Mouse (Mus musculus): ENCODE data around the gene Bhmt. TPM values are rescaled to one million over a fixed set of nuclear protein-coding genes. Genes with fewer than 3 reads are reported as not detected.

Gene Bhmt
- total RNA-seq (2012; rRNA removed) (0.07 TPM in 1 of 2 replicates, not detected in the other), polyA plus RNA-seq (2012; ENCODE audit: insufficient read depth in 1 of 2, insufficient read length in 2 of 2, low read depth in 1 of 2, low replicate concordance in 2 of 2, missing spikeins in 1 of 2) (not detected)

GRCm38 (mm10) chr13:93637282-93638245, at the start of gene Bhmt:
Bhmt (minus strand) TSS chr13:93637961.
- H3K9ac ChIP-seq (ENCODE audit: control insufficient read depth, low read depth, low read length, poor library complexity, severe bottlenecking): no peak within 1 kb of the TSS
- no peaks in the 10 kb centered on the region for H3K4me1 ChIP-seq (ENCODE audit: control insufficient read depth in 1 of 2, insufficient read depth in 2 of 2, low read length in 2 of 2)
- TF ChIP-seq MXI1 (IDR thresholded peaks at IDR 0.05; ENCODE audit: low read depth, low read length) (no peak), MAZ (IDR thresholded peaks at IDR 0.05; ENCODE audit: low read depth, low read length) (no peak), UBTF (IDR thresholded peaks at IDR 0.05; ENCODE audit: borderline replicate concordance, insufficient read depth, low read depth, low read length) (no peak), ZMIZ1 (IDR thresholded peaks at IDR 0.05; ENCODE audit: low read depth, low read length) (no peak), MYB (IDR thresholded peaks at IDR 0.05; ENCODE audit: low read depth, low read length) (no peak), POLR2AphosphoS5 (IDR thresholded peaks at IDR 0.05; ENCODE audit: borderline replicate concordance, low read depth, low read length) (no peak), ETS1 (IDR thresholded peaks at IDR 0.05; ENCODE audit: low read depth, low read length) (no peak), SMC3 (IDR thresholded peaks at IDR 0.05; ENCODE audit: low read depth, low read length) (no peak), RCOR1 (IDR thresholded peaks at IDR 0.05; ENCODE audit: low read depth, low read length) (no peak), MAX (IDR thresholded peaks at IDR 0.05; ENCODE audit: low read length) (no peak), ZNF384 (IDR thresholded peaks at IDR 0.05; ENCODE audit: low read depth, low read length) (no peak)
- no peak for DNase-seq (ENCODE audit: low read depth, low spot score)
- H3K27ac ChIP-seq (ENCODE audit: control insufficient read depth, low read depth, low read length): no peak within 1 kb of the TSS
- H3K4me3 ChIP-seq (ENCODE audit: control insufficient read depth in 1 of 2, insufficient read depth in 1 of 2, low read depth in 2 of 2, low read length in 2 of 2): no peak within 1 kb of the TSS
- no peaks in the 10 kb centered on the region for H3K36me3 ChIP-seq (ENCODE audit: control insufficient read depth in 1 of 2, insufficient read depth in 2 of 2, low read length in 2 of 2)
- H3K27me3 ChIP-seq (ENCODE audit: control insufficient read depth in 1 of 2, insufficient read depth in 2 of 2, low read length in 2 of 2): peaks cover 0 to 1% of the 10 kb centered on the region in 2 experiments; a peak in 1 of 4 replicates
- no peaks in the 10 kb centered on the region for H3K9me3 ChIP-seq (replicated peaks; ENCODE audit: insufficient read depth, low read length)
- no peaks in the 10 kb centered on the region for H3K79me2 ChIP-seq (ENCODE audit: control insufficient read depth, insufficient read depth, low read length, poor library complexity)

GRCm38 (mm10) chr13:93687321-93687720, 49.6 kb upstream of the Bhmt start:
- no peak for TF ChIP-seq ZMIZ1 (IDR thresholded peaks at IDR 0.05; ENCODE audit: low read depth, low read length)
- TF ChIP-seq MEF2A (IDR thresholded peaks at IDR 0.05; ENCODE audit: extremely low read depth, insufficient replicate concordance, low read depth, low read length, poor library complexity, severe bottlenecking): no peak
- no peak for TF ChIP-seq NRF1 (IDR thresholded peaks at IDR 0.05; ENCODE audit: insufficient read depth, low read depth, low read length, poor library complexity, severe bottlenecking)
- no peak for TF ChIP-seq POLR2A (IDR thresholded peaks at IDR 0.05; ENCODE audit: control insufficient read depth in 1 of 2, insufficient read depth in 1 of 2, low read depth in 1 of 2, low read length in 2 of 2, poor library complexity in 1 of 2)
- no peak for TF ChIP-seq NELFE (IDR thresholded peaks at IDR 0.05; ENCODE audit: low read depth, low read length)
- TF ChIP-seq RAD21 (IDR thresholded peaks at IDR 0.05; ENCODE audit: low read depth, low read length): no peak
- no peak for TF ChIP-seq ZNF384 (IDR thresholded peaks at IDR 0.05; ENCODE audit: low read depth, low read length)
- no peak for TF ChIP-seq MAZ (IDR thresholded peaks at IDR 0.05; ENCODE audit: low read depth, low read length)
- TF ChIP-seq MYC (IDR thresholded peaks at IDR 0.05; ENCODE audit: low read depth, low read length): no peak
- no peak for TF ChIP-seq TBP (IDR thresholded peaks at IDR 0.05; ENCODE audit: low read depth, low read length)
- TF ChIP-seq GATA1 (IDR thresholded peaks at IDR 0.05; ENCODE audit: low read depth, low read length): no peak
- H3K79me2 ChIP-seq (ENCODE audit: control insufficient read depth, insufficient read depth, low read length, poor library complexity): no peaks in the 10 kb centered on the region
- H3K9me3 ChIP-seq (replicated peaks; ENCODE audit: insufficient read depth, low read length): no peaks in the 10 kb centered on the region
- DNase-seq (ENCODE audit: low read depth, low spot score): no peak
- no peaks in the 10 kb centered on the region for H3K27me3 ChIP-seq (ENCODE audit: control insufficient read depth in 1 of 2, insufficient read depth in 2 of 2, low read length in 2 of 2)
- no peak overlapping the region for H3K27ac ChIP-seq (ENCODE audit: control insufficient read depth, low read depth, low read length)
- no peaks in the 10 kb centered on the region for H3K36me3 ChIP-seq (ENCODE audit: control insufficient read depth in 1 of 2, insufficient read depth in 2 of 2, low read length in 2 of 2)
- no peak overlapping the region for H3K4me3 ChIP-seq (ENCODE audit: control insufficient read depth in 1 of 2, insufficient read depth in 1 of 2, low read depth in 2 of 2, low read length in 2 of 2)
- no peak overlapping the region for H3K9ac ChIP-seq (ENCODE audit: control insufficient read depth, low read depth, low read length, poor library complexity, severe bottlenecking)
- H3K4me1 ChIP-seq (ENCODE audit: control insufficient read depth in 1 of 2, insufficient read depth in 2 of 2, low read length in 2 of 2): no peaks in the 10 kb centered on the region

Measured in MEL (cell line).